Mouse (Mus musculus): ENCODE measurements at regions not wholly inside any gene's neighbourhood (a gene's known extent, or its start where the extent isn't known, plus 50 kb on each side); places are given as distances from the start of the nearest gene placed in this dataset.

DNA sequence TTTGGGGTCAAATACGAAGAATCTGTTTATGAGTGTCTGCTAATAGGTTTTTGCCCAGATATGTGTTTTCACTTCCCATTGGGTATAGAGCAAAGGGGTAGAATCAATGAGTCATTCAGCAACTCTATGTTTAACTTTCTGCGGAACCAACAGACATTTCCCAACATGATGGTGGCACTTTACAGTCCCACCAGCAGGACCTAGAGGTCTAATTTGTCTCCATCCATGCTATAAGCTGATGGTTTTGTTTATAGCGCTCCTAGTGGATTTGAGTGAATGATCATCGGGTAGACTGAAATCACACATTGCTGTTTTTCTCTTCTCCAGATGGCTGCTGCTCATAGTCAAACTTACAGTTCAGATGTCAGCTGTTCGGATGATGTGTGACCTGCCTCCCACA lies 99.7 kb upstream of the Arid5b start:
- DNase-seq (ENCODE audit: low spot score), result no peak

DNA sequence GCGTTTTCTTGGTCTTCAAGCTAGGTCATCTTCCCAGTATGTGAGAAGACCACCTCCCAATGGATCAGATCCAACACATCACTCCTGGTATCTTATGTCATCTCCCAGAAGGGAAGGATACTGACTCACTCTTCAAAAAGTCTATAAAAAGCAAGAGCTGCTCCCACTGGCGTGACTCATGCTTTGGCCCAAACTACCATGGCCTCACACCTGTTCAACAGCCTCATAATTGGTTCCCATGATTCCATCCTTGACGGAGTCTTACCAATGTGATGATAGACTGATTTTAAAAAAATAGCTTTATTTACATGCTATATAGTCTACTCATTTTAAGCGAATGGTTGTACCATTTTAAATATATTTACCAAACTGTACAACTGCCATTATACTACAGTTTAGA lies 98.9 kb upstream of the Arid5b start:
- no peak for DNase-seq (ENCODE audit: low spot score)

DNA sequence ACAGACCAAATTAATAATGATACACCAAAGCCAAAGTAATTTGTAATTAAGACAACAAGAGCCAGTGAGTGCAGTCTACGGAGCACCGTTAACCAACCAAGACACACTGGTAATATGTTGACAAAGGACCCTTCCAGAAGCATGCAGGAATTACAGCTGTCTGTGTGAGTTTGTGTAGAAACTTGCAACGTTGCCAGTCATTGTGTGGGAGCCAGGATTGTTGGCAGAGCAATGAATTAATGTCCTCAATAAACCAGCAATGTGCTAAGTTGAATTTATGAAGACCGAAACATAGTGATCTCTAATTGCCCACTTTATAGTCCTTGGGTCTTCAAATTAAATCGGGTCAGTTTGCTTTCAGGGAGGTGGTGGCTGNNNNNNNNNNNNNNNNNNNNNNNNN lies 95.3 kb upstream of the Arid5b start:
- DNase-seq (ENCODE audit: low spot score), result no peak

DNA sequence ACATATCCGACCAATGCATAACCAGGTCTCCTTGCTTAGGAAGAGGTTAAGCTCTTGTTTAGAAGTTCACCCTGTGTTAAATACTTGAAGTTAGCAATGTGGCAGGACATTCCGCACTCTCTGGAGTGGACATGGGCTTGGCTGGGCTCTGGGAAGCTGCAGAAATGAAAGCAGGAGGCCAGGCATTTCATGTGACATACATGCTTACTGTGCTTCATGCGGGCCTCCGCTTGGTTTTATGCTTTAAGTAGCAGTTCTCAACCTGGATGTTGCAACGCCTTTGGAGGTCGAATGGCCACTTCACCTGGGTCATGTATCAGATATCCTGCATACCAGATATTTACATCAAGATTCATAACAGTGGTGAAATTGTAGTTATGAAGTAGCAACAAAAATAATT lies 93.2 kb upstream of the Arid5b start:
- DNase-seq (ENCODE audit: low spot score), result no peak

DNA sequence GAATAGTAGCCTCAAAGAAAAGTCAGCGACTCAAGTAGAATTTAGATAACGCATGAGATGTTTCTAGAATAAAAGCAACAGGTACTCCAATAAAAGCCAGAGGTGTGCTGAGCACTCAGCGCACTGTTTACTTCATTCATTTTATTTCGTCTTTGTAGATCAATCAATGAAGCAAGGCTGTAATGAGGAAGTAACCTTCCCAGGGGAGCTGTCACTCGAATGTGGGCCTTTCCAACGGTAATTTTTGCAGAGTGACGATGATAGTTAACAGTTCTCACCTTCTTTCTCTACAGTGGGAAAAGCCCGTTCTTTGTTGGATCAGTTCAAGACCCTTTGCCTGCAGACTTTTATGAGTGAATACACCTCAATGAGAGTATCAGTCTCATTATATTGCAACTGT lies 92.4 kb upstream of the Arid5b start:
- no peak for DNase-seq (ENCODE audit: low spot score)

DNA sequence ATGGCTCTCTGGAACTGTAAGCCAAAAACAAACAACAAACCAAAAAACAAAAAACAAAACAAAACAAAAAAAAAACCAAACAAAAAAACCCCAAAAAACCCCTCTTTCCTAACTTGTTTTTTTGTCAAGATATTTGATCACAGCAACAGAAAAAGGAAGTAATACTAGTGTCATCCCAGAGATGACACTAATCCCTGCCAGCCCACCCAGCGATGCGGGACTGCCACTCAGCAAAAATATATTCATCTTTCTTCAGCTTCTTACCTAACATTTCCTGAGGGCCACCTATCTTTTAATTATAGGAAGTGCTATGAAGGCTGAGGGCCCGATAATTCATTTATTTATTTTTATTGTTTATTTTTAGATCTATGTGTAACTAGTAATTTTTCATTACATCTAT lies 88.3 kb upstream of the Arid5b start:
- DNase-seq (ENCODE audit: low spot score), result no peak

DNA sequence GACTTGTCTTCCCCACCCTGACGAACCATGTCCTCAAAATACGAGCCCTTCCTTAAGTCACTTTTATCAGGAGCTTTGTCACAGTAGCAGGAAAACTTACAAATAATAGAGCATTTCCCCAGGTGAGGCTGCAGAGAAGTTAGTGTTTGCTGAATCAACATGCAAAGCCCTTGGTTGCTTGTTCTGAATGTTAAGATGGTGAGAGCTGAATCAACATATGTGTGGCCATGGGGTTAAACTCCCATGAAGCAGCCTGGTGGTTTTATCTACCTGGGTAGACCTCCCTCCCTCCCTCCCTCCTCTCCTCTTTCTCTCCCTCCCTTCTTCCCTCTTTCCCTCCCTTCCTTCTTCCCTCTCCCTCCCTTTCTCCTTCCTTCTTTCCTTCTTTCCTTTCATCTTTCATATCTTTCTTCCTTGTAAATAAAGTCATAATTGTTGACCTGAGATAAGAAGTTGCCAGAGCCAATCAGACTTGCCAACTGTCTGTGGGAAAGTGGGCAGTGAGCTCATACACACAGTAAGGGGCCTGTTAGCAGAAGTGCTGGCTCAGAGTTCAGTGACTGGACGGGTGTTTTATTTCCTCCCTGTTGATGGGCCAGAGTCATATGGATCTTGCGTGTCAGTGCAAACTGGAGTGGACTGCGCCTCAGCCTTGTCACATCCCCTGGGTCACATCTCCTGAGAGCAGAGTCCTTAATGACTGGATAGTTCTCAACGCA lies 82.4 kb upstream of the Arid5b start:
- no peak for DNase-seq (ENCODE audit: low spot score)

DNA sequence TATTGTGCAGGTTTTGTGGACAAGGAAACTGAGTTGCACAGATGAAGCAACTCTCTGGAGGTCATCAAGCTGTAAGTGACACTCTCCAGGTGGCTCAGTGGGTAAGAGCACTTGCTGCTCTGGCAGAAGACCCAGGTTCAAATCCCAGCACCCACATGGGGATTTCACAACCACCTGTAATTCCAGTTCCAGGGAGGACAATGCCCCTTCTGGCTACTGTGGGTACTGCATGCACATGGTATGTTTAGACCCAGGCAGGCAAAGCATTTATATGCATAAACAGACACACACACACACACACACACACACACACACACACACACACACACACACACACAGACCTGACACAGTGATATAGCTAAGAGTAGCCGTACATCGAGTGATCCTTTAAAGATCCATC lies 80.6 kb upstream of the Arid5b start:
- no peak for DNase-seq (ENCODE audit: low spot score)

DNA sequence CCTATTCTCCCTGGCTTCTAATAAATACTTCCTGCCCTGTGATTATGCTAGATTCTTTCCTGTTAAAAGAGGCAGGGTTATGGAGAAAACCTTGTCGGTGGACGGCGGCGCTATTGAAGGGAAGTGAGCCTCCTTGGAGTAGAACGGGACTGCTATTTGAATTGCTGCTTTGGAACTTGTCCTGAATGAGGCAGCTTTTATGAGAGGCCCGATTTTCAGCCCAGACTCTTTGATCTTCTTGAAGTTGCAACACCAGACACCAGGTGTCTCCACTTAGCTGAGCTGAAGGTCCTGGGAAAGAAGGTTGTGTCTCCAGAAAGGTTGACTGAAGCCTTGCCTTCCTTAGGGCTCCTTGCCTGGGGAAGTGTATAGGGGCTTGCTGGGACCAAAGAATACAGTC lies 78.4 kb upstream of the Arid5b start:
- peak; percentile 24 for DNase-seq (ENCODE audit: low spot score)

DNA sequence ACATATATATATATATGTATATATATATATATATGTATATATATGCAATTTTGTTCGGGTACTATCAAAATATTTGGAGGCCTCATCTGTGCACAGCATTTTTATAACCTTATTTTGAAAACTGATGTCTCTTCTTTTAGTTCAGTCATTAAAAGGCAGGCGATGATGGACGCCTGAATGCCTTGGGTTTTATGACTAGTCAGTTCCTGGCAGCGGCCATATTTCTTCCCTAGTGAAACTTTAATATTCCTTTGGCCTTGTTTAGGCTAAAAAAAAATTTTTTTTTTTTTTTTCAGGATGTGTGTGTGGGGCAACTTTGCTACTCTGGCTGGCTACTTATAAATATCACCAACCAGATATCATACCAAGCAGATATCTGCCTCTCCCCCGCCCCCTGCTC lies 78.0 kb upstream of the Arid5b start:
- no peak for DNase-seq (ENCODE audit: low spot score)

DNA sequence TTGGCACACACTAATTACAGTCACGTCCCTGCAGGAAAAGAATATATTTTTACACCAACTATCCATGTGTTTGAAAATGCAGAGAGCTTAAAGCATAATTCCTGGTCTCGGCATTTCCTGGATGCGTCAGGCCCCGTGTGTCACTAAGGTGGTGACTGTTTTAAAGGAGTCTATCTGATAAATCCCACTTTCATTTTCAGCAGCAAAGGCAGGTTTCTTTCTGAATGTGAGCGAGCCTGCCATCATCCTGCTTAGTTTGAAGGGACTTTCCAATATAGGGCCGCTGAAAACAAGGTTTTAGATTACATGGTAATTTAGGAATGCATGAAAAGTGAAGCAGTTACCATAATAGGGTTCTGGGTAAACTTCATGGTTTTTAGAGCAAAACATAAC lies 77.5 kb upstream of the Arid5b start:
- no peak for DNase-seq (ENCODE audit: low spot score)

DNA sequence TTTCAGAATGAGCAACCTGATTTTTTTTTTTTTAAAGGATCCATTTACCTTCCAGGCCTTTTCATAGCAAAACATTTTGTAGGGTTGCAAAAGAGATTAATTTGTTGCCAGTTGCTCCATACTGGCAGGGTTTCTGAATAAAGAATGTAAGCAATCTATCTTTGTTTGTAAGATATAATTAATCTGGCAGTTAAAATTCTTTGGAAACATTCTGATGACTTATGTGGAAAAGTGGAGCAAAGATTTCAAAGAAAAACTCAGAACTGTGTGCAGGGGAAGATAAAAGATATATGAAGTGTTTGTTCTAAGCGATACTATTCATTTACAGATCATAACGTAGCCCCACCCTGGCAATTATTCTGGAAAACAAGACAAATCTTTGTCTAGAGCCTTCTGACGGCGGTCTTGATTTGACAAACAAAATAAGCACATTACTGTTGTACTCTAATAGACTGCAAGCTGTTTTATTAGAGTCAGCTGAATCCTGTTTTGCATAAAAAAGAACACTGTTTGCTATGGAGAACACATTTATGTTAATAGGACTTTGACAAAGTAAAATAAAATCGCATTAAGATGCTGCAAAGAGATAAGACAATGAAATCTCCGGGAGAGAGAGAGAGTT lies 77.0 kb upstream of the Arid5b start:
- DNase-seq (ENCODE audit: low spot score), result no peak

DNA sequence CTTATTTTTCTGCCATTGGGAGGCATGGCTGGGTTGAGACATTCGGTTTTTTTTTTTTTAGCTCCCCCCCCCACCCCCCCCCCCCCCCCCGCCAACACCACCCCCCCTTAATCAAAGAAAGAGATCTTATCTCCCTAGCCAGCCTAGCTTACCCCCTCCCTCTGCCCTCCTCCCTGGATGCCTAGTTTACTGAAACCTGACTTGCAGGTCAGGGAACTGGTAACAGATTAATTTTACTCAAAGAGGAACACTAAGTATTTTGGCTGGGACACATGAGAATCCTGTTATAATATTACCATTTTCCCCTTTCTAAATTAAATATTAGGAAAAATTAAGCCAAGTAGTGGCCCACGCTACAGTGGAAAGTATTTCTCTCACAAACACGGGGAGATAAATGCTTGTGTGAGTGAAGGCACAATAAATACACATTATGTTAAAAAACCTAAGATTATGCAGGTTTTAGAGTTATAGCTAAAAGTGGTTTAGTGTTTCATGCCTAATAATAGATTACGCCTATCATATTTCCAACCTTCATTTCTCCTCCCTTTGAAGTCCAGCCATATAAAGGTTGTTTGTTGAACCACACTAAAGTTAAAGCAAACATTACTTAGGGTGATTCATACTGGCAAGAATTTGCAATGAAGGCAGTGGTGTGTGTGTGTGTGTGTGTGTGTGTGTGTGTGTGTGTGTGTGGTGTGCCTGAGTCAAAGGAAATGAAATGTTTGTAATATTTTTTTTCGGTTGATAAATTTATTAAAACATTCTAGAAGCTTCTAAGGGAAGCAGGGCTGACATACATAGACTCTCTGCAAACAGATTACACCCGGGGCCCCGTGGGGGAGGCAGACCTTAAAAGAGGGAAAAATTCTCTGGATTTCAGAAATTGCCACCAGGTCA lies 76.0 kb upstream of the Arid5b start:
- DNase-seq (ENCODE audit: low spot score), result peak; percentile 33

DNA sequence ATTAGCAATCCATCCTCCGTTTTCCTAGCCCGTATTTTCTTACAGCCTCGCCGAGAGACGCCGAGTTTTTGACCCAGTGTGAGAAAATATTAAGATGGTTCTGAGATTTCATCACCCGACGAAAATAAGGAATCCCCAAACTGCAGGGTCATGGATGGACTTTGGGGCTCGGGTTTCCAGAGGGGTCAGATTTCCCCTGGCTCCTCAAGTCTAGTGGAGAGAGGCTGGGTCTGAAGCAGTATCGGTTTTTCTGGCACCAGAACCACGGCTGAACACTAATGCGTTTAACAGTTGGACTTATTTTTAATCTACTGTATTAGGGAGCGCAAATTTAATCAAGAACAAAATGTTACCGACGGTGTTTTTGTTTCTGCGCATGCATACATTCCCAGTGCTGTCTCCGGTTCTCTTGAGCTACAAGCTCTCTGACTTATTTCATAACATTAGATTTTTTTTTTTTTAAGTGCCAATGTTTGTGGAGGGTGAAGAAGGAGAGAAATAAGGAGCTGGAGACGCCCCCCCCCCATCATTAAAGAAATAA lies 75.2 kb upstream of the Arid5b start:
- DNase-seq (ENCODE audit: low spot score), result no peak

DNA sequence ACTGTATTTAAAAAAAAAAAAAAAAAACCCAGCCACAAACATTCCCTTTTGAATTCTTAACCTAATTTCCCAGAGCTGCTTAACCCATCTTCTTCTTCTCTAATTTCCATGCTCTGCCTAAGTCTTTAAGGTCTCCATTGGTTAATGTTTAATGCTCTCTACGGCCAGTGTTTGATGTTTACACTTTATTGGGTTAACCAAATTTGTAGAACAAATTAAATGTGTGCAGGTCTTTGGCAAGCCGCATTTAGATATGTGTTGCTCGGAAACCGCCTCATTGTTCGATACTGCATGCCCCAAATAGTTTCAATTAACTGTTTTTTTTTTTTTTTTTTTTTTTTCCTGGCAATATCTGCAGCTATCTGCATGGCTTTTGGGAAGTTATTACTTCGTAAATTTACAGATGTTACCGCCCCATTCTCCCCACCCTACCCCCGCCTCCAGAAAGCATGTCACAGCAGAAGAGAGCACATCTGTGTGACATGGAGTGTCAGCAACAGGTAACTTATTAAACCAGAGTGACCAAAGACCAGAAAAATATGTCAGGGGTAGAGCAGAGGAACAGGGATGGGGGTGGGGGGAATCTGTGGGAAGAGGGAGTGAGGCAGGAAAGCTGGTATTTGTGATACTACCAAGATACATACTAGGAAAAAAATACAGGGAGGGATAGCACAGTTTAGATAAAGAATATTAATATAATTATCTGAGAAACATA lies 73.5 kb upstream of the Arid5b start:
- DNase-seq (ENCODE audit: low spot score), result no peak

DNA sequence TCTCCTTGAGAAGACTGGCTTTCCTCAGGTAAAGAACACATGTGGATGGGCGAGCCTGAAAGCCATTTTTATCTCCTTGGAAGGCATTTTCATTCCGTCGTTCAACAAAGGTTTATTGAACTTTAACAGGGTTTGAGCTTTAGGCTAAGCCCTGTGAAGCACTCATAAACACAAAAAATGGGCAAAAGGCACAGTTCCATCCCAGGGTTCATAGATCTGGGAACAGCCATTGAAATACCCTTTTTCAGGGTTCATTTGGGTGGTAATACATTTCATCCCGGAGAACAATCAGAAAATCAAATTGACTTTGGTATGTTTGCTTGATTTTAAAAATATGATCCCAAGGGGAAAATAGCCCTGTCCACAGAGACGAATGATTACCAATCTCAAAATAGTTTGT lies 72.9 kb upstream of the Arid5b start:
- no peak for DNase-seq (ENCODE audit: low spot score)

DNA sequence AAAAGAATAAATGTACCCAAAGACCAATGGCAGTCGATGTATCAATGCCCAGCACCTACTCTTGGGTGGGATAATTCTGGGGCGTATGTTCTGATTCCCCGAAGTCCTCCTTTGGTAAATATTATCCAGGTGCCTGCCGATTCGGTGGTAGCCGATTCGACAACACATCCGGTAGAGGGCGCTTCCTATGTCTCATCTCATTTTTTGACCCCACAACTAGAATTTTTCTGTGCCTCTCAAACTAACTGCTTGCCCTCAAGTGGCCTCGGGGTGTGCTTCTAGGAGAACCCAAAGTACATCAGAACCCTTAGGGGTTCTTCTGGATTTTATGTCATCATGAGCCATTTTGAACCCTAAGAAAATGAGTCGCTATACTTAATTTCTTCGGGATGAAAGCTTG lies 72.3 kb upstream of the Arid5b start:
- DNase-seq (ENCODE audit: low spot score), result no peak

DNA sequence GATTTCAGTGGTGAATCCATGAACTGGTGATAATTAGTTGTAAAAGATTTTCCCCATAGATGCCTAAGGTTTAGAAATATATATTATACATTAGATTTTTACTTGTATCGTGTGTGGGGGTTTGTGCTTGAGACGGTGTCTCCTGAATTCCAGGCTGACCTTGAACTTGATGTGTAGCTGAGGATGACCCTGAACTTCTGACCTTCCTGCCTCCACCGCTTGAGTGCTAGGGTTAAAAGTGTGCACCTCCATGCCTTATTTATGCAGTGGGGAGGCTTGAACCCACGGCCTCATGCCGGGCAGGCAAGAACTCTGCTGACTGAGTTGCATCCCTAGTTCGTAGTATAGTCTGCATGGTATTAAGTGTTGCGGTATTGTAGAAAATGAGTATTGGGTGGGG lies 69.3 kb upstream of the Arid5b start:
- no peak for DNase-seq (ENCODE audit: low spot score)

DNA sequence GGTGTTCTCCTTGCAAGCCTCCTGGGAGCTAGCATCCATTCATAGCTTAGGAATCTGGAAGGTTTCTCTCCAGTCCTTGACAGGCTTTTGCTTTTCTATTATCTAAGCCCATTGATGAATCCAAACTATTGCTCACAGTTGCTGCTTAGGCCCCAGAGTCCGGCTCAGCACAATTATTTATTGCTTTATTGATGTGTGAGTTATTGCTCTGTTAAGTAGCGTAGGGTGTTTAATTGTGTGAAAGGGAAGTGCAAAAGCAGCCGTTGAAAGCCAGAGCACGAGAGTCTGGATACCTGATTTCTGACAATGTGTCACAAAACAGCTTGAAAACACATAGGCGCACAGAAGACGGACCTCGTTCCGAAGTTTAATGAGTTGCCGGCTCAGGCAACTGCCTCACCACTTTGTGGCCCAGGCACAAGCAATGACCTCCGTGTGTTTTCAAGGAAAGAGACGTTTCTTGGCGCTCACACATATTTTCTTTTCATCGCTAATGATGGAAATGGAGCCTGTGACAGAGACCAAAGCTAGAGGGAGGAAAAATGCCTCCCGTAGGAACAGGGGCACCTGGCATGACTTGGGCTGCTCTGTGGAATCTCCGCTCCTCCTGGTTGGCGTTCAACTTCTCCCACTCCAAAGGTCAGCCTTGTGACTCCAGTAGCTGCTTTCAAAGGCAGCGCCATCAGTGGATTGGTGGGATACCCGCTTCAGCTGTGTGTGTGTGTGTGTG lies 66.6 kb upstream of the Arid5b start:
- no peak for DNase-seq (ENCODE audit: low spot score)

DNA sequence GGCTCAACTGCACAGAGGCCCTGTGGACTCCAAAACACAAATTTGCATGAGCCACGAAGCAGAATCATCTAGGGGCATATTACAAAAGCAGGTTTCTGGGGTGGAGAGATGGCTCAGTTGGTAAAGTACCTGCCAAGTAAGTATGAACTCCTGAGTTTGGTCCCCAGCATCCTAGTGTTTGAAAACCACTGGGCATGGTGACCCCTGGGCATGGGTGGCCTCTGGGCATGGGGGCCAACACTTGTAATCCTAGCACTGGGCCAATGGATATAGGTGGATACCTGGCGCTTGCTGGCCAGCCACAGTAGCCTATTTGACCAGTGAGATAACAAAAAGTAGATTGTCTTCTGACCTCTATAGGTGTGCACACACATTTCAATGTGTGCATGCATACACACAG lies 65.7 kb upstream of the Arid5b start:
- no peak for DNase-seq (ENCODE audit: low spot score)

DNA sequence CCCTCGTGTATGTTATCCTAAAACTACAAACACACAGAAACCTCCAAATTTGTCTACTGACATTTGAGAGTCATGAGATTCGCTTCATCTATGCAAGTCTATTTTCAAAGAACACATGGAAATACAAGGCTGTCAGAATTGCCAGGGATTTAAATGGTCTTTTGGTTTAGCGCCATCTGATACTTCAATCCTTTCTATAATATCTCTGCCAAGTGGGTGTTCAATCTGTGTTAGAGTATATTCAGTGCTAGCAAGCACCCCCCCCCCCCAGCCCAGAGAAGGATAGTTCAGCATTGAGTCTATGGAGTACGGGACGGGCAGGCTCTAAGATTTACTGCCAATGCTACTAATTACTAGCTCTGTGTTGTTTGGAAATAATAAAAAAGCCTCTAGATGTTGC lies 55.5 kb upstream of the Arid5b start:
- no peak for DNase-seq (ENCODE audit: low spot score)
